Mouse (Mus musculus) macrophage (primary cell): ENCODE data around the gene Igdcc3. TPM values are rescaled to one million over a fixed set of nuclear protein-coding genes. Genes with fewer than 3 reads are reported as not detected.

Experiments
- H3K27ac ChIP-seq: fragments of 350-480 bp; formaldehyde crosslinking; 2 replicates; pipeline ENCODE4 v1.9.0; 2021
- H3K36me3 ChIP-seq: fragments of 350-480 bp; formaldehyde crosslinking; 2 replicates; pipeline ENCODE4 v1.9.0; 2021; ENCODE audit errors: inconsistent target
- H3K4me3 ChIP-seq: fragments of 350-480 bp; formaldehyde crosslinking; 2 replicates; pipeline ENCODE4 v1.9.0; 2021; ENCODE audit errors: inconsistent target
- H3K79me2 ChIP-seq: fragments of 350-480 bp; formaldehyde crosslinking; 2 replicates; pipeline ENCODE4 v1.9.0; 2021; ENCODE audit errors: inconsistent target
- WGBS: methylation state at CpG from one replicate; pipeline ENCODE4 v1.1.7; 2026; ENCODE audit warnings: inconsistent platforms; ENCODE audit not compliant: missing documents; 5-methylcytosine and 5-hydroxymethylcytosine counted together
- polyA plus RNA-seq: library from polyadenylated mRNA; stranded (reverse); fragments of 250-400 nt; gene quantifications from 3 replicates; pipeline ENCODE4 v1.2.4, GENCODE M21; 2018; ENCODE audit warnings: inconsistent platforms

Igdcc3 gene
- polyA plus RNA-seq, 1 experiment from 2014 or later = not detected

DNA sequence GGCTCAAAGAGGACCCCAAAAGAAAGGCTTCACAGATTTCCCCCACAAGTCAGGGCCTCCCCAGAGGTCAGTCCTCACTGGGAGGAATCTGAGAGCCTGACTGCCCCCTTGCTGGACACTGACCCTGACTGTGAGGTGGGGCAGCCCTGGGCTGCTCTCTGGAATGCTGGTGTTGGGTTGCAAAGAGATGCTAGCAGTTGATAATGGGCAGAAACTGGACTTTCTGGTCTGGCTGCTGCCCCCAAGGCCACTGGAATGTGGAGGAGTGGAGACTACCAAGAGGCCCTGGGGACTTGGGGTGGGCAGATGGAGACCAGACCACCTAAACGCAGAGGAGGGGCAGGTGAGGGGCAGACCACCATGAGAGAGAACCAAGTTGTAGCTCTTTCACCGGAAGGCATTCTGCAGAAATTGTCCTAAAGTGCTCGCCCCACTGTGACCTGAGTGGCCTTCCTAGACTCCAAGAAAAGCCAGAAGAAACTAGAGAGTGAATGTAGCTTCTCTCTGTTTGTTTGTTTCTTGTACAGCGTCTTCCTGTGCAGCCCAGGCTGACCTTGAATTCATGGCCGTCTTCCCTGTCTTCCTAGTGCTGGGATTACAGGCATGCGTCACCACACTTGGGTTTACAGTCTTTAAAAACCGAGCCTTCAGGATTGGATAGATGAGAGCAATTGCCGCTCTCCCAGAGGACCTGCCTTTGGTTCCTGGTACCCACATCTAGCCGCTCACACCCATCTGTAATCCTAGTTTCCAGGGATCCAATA lies 13.9 kb downstream of the Igdcc3 start:
- H3K79me2 ChIP-seq = no peaks in the 10 kb centered on the region
- no peak overlapping the region for H3K4me3 ChIP-seq
- H3K27ac ChIP-seq = no peak overlapping the region
- no peaks in the 10 kb centered on the region for H3K36me3 ChIP-seq
- 90% methylated on average over 9 of the region's 9 CpGs for WGBS

DNA sequence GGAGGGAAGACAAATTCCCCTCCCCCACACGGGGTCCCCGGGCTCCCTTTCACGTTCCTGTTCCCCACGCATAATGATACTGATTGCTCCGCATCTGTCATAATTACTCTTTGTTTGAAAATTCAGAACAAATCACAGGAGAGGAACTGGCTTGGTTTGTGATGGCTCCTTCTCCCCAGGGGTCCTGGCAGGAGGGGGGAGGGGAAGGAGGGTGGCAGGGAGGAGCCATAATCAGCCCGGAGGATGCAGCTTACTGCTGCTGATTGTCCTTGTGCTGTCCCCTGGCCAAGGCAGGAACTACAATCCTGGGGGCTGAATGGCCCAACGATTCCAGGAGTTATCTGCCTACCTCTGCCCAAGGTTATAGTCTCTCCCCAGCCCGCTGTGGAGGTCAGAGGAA lies 15.6 kb downstream of the Igdcc3 start:
- no peak overlapping the region for H3K4me3 ChIP-seq
- 10% methylated on average over 8 of the region's 8 CpGs for WGBS
- H3K36me3 ChIP-seq = no peaks in the 10 kb centered on the region
- H3K27ac ChIP-seq = no peak overlapping the region
- no peaks in the 10 kb centered on the region for H3K79me2 ChIP-seq

DNA sequence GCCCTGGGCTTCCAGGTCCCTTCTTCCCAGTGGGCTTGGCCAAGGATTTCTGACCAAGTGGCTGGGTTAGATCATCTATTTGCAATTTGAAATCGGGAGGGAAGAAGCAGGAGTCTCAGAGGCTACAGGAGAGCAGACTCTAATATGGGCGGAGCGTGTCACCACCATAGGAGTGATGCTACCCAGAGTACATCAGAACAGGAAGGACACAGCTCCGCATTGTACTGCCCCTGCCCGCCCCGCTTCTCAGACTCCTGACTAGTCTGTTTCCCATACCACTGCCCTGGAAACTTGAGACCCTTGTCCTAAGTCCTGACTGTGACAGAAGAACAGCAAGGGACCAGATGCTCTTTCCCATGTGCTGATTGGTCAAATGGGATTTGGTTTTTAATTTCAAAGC lies 16.6 kb downstream of the Igdcc3 start:
- 79% methylated on average over 6 of the region's 6 CpGs for WGBS
- no peak overlapping the region for H3K27ac ChIP-seq
- H3K4me3 ChIP-seq = no peak overlapping the region
- H3K36me3 ChIP-seq = no peaks in the 10 kb centered on the region
- H3K79me2 ChIP-seq = no peaks in the 10 kb centered on the region

DNA sequence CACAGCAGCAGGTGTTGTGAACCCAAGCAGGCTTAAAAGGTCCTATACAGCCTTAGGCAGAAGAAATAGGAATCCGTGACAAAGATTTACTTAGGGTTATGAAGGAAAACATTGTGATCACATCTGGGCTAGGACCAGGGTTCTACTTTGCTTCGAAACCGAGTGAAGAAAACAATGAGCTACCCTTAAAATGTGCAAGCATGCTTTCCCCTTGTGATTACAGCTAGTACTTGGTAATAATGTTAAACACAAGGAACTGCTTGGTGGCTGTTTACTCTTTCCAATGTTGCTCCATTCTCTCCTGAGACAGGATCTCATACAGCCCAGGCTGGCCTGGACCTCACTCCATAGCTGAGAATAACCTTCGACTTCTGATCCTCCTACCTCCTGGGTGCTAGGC lies 20.2 kb downstream of the Igdcc3 start:
- no peaks in the 10 kb centered on the region for H3K79me2 ChIP-seq
- no peak overlapping the region for H3K27ac ChIP-seq
- 70% methylated on average over 4 of the region's 4 CpGs for WGBS
- no peaks in the 10 kb centered on the region for H3K36me3 ChIP-seq
- H3K4me3 ChIP-seq = no peak overlapping the region

DNA sequence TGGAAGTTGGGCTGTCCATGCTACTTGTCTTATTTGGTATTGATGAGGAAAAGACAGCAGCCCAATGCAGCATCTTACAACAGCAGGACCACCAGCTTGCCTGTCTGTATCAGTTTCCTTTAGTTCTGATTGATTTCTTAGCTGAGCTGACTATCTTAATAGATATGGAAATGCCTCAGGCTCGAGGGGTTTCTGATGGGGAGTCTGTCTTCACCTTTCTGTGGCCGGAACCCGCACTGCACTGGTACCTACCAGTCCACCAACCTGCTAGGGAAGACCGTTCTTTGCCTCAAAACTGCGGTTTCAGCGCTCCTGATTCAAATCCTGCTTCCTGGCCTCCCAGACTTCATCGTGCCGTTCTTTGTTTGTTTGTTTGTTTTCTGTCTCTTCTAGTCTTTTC lies 20.9 kb downstream of the Igdcc3 start:
- Histone ChIP-seq H3K36me3 (no peaks in the 10 kb centered on the region), H3K27ac (no peak overlapping the region), H3K79me2 (no peaks in the 10 kb centered on the region), H3K4me3 (no peak overlapping the region)
- WGBS = 26% methylated on average over 8 of the region's 8 CpGs

DNA sequence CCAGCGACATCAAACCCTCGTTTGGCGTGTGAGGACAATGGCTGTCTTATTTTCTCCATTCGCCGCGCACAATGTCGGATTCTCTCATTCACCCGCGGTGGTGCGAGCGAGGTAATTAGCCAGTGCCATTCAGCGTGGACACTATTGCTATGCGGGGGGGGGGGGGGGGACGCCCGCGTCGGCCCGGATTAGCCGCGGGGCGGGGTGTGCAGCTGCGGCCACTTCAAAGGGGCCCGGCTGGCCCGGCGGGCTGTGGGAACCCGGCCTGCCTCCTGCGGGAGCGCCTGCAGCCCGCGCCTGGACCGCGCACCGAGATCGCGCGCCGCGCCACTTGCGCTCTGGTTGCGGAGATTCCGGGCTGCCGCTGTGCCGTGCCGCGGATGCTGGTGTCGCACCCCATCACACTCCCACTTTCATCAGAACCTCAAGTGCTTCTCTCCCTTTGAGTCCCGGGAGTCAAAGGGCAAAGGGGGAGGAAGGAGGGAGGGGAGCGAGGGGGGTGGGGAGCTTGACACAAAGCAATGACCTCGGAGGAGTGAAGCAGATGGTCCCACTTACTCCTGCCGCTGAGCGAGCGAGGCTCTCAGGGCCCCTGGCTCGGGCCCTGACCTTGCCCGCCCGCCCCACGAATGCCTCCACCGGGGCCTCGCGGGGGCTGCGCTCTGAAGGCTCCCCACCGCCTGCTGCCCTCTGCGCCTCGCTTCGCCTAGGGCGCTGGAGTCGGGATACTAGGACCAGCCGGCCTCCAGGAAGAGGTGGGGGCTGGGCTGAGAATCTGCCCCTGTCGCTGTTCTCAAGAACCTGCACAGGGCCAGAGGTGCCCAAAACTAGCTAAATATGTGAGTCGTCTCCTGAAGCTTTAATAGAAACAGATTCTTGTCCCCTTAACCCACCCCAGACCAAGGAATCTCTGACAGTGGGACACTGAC lies 22.0 kb downstream of the Igdcc3 start:
- Histone ChIP-seq H3K4me3 (no peak overlapping the region), H3K79me2 (no peaks in the 10 kb centered on the region), H3K36me3 (no peaks in the 10 kb centered on the region), H3K27ac (no peak overlapping the region)
- WGBS = 4% methylated on average over 66 of the region's 69 CpGs

DNA sequence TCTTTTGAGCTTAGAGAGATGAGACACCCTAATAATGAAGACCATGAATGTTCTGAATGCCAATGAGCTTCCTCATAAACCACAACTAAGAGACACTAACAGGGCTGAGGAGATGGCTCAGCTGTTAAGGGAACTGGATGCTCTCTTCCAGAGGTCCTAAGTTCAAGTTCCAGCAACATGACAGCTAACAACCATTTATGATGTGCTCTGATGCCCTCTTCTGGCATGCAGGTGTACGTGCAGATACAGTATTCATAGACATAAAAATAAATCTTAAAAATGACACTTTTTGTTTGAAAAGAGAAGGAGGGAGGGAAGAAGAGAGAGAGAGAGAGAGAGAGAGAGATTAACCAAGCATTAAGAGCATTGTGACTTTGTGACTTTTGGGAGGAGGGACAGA lies 23.9 kb downstream of the Igdcc3 start:
- WGBS = 22% methylated on average over 1 of the region's 1 CpGs
- Histone ChIP-seq H3K4me3 (no peak overlapping the region), H3K27ac (no peak overlapping the region), H3K36me3 (no peaks in the 10 kb centered on the region), H3K79me2 (no peaks in the 10 kb centered on the region)

DNA sequence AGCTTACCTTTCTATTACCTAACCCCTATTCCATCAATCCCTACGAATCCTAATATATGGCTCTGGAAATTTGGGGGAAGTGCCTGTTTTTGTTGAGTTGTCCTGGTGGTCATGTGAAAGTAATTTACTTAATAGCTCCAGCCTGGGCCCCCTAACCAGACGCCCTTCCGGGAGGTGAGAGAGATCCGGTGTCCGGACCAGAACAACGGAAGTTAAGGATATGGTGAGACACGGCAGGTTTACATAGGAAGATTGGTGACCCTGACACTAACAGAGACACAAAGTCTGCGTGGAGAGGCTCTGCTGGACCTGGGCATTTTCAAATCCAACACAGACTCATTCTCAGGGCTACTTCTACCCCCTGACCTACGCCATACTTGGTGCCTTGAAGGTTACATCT lies 25.4 kb downstream of the Igdcc3 start:
- Histone ChIP-seq H3K79me2 (no peaks in the 10 kb centered on the region), H3K27ac (no peak overlapping the region), H3K4me3 (no peak overlapping the region), H3K36me3 (no peaks in the 10 kb centered on the region)
- 65% methylated on average over 9 of the region's 9 CpGs for WGBS

DNA sequence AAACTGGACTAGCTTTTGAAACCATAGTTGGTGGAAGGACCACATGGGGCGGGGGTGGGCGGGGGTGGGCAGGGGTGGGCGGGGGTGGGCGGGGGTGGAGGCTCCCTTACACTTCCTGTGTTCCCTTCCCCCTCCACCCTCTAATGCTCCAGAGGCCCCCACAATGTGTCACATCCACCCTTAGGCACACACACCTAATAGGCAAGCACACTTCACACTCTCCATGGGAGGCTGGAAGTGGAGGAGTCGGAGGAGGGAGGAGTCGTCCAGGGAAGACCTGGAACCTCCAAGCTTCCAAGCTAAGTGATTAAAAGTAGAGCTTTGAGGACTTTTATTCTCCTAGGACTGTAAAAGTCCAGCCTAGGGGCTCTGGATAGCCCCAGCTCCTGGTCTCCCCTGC lies 27.5 kb downstream of the Igdcc3 start:
- no peak overlapping the region for H3K4me3 ChIP-seq
- no peak overlapping the region for H3K27ac ChIP-seq
- no peaks in the 10 kb centered on the region for H3K79me2 ChIP-seq
- 71% methylated on average over 5 of the region's 6 CpGs for WGBS
- H3K36me3 ChIP-seq = no peaks in the 10 kb centered on the region

DNA sequence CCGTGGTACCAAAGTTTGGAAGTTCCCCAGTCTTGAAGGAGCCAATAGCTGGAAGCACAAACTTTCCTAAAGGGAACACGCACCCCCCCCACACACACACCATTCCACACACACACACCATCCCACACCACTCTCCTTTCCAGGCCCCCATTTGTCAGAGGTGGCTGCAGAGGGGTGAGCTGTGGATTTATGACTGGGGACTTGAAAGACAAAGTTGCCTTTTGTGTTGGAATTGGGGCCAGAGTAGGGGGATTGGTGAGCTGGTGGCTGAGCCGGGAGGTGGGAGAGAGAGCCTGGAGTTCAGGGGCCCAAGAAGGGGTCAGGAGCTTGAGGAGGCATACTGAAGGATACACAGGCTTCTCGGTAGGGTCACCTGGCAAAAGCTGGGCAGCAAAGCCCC lies 28.0 kb downstream of the Igdcc3 start:
- WGBS = 81% methylated on average over 4 of the region's 4 CpGs
- no peaks in the 10 kb centered on the region for H3K36me3 ChIP-seq
- no peak overlapping the region for H3K27ac ChIP-seq
- H3K4me3 ChIP-seq = no peak overlapping the region
- no peaks in the 10 kb centered on the region for H3K79me2 ChIP-seq

DNA sequence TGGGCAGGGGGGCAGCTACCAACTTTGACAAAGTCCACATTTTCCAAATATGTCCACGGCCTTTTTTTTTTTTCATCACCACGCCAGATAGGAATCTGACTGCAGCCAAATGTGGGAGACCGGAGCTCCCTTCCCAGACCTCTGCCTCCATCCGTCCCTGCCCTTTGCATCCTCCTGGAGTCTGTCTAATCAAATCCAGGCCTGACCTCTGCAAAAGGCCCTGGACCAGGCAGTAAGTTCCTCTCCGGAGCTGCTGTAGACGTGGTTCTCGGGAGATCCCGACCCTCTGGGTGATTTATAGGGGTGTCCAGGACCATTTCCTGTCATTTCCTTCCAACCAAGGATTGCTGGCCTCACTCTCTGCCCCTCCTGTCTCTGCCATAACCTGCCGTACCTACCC lies 31.7 kb downstream of the Igdcc3 start:
- no peaks in the 10 kb centered on the region for H3K36me3 ChIP-seq
- no peak overlapping the region for H3K27ac ChIP-seq
- WGBS = 82% methylated on average over 9 of the region's 9 CpGs
- H3K4me3 ChIP-seq = no peak overlapping the region
- H3K79me2 ChIP-seq = no peaks in the 10 kb centered on the region

DNA sequence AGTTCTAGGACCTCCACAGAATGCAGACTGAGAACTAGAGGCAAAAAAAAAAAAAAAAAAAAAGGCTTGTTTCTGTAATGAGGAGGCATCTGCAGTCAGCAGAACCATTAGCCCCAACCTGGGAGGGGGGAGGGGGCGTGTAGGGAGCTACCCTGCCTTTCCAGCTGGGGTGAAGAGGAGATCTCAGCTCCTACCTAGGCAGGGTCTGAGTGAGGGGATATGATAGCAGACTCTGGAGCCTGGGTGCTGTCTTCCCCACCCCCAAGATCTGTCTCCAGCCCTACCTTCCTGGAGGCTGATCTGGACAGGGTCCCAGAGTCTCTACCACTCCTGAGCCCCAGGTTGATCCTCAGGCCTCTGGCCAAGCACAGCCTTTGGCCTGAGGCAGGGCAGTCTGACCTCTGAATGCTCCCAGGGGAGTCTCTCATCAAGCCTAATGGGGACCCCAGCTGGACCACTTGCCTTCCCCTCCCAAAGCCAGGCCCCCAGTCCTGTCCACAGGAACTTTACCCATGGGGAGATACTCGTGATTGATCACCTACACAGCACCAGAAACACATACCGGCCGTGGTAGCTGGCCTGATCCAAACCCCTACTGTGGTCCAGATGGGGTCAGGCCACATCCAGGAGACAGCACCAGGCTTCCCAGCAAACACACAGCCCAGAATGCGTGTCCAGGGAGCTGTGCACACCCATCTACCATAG lies 34.4 kb downstream of the Igdcc3 start:
- no peak overlapping the region for H3K27ac ChIP-seq
- H3K79me2 ChIP-seq = no peaks in the 10 kb centered on the region
- no peak overlapping the region for H3K4me3 ChIP-seq
- 81% methylated on average over 5 of the region's 5 CpGs for WGBS
- no peaks in the 10 kb centered on the region for H3K36me3 ChIP-seq

DNA sequence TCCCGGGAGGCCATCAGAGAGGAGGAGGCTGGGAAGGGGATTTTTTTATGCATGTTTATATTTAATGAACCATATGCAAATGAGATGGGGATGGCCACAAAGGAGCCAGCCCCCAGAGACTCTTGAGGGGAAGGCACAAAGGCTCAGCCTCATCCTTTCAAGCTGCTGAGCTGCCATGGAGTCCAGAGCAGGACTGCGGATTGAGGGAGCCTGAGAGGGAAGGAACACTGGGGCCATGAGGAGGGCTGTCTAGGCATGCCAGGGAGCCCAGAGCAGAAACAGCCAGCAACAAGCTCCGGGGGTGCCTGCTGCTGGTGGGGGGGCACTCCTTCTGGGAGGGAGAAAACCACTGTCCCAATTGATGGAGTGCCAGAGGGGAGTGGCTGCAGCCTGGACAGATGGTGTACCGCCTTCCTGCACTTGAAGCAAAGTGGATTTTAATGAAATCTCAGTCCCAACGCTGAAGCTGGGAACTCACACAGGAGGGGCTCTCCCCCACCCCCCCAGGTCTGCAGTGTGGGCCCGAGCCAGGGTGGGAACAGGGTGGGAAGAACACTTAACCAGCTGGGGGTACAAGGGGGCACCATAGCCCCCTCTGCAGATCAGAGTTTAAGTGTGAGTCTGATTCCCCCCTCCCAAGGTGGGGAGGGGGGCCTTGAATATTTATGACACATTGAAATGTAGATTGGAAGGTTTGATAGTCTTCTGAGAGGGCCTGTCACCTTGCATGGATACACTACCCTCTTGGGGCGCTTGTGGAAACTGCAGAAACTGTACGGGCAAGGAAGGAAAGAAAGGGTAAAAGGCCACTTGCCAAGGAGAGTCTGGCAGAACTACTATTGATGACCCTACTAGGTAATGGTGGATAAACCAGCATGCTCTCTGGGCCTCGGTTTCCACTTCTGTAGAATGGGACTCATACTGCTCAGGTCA lies 35.2 kb downstream of the Igdcc3 start:
- Histone ChIP-seq H3K27ac (no peak overlapping the region), H3K36me3 (no peaks in the 10 kb centered on the region), H3K4me3 (no peak overlapping the region), H3K79me2 (no peaks in the 10 kb centered on the region)
- WGBS = 63% methylated on average over 8 of the region's 9 CpGs

DNA sequence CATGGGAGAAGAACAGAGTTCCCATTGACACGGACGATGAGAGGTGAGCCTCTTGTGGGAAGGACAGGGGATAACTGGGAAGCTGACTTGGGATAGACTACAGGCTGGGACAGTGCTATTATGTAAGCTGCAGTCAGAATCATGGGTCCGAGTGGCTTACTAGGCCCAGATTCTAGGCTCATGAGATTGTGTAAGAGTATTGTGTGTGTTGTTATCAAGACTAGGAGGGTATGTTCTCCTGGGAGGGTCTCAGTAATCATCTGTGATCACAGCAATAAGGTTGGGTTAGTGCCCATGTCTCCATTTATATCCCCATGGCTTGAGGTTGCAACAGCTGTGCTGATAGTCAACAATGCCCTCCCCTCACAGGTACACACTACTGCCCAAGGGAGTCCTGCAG lies 36.5 kb downstream of the Igdcc3 start:
- H3K4me3 ChIP-seq = no peak overlapping the region
- H3K27ac ChIP-seq = no peak overlapping the region
- 94% methylated on average over 3 of the region's 3 CpGs for WGBS

More for the DNA sequence above, 36.5 kb downstream of the Igdcc3 start:
- Histone ChIP-seq H3K79me2 (no peaks in the 10 kb centered on the region), H3K36me3 (no peaks in the 10 kb centered on the region)
